Mouse (Mus musculus): ENCODE data around the gene Ccer2. TPM values are rescaled to one million over a fixed set of nuclear protein-coding genes. Genes with fewer than 3 reads are reported as not detected.
A peak's percentile ranks its signal among the peaks of the same experiment; 100 is the strongest.

The Ccer2 gene
- 0.78 and 0.88 TPM in 2 replicates for polyA plus RNA-seq (2015; fragmentation: Nextera tagmentation; extraction: Ambion mirVana)

DNA sequence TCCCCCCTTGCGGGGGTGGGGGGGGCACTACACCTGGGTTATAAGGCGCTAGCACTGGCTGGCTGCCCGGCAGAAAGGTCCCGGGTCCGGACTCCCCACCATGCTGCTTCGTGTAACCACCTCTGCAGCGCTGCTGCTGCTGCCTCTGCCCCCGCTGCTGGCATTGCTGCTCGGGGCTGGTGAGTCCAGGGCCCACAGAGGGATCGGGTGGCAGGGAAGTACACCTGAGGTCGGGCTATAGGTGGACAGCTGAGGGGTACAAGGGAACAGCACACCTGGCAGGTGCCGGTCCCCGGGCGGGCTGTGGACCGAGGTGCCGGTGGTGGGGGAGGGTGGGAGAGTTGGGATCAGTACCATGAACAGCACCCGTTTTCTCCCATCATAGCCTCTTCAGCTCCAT lies at the start of gene Ccer2:
Gene Ccer2, plus strand, starts transcription at position 96 of the 400 bp plus-strand sequence.
- Histone ChIP-seq H3K27me3 (replicated peaks) (peaks cover 16% of the 10 kb centered on the region), H3K9ac (replicated peaks) (peak within 1 kb of the TSS; percentile 24; the same call in 1 of the 2 replicates), H3K36me3 (peaks cover 32% of the 10 kb centered on the region), H3K4me1 (peaks cover 9% of the 10 kb centered on the region), H3K27ac (replicated peaks) (no peak within 1 kb of the TSS), H3K4me3 (replicated peaks) (peak within 1 kb of the TSS; percentile 20), H3K9me3 (replicated peaks) (no peaks in the 10 kb centered on the region), H3K4me2 (peak within 1 kb of the TSS; percentile 54)
- ATAC-seq (ENCODE audit: low FRiP score), result no peak
- WGBS, result 5% methylated on average over 17 of the region's 17 CpGs

DNA sequence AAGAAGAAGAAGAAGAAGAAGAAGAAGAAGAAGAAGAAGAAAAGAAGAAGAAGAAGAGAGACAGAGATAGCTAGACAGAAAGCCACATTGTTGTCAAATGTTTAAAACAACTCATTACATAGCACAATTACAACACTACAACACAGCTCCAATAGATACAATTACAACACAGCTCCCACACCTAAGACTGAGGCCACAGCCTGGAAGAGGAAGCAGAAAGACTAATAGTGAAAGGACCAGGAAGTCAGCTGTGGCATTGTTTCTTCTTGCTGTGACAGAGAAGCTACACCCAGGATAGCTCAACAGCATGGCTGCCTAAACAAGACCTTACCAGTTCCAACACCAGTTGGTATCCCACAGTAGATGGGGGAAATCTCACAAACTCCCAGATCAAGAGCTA lies 46.5 kb upstream of the Ccer2 start:
- Histone ChIP-seq H3K27me3 (replicated peaks) (no peaks in the 10 kb centered on the region; the same call in 1 of the 2 replicates), H3K4me2 (no peak overlapping the region), H3K4me1 (0 out of 2 replicates have a peak, but pooled peaks cover 3% of the 10 kb centered on the region), H3K9me3 (replicated peaks) (no peaks in the 10 kb centered on the region), H3K36me3 (no peaks in the 10 kb centered on the region), H3K27ac (replicated peaks) (no peak overlapping the region), H3K4me3 (replicated peaks) (no peak overlapping the region), H3K9ac (replicated peaks) (no peak overlapping the region)
- no peak for ATAC-seq (ENCODE audit: low FRiP score)

DNA sequence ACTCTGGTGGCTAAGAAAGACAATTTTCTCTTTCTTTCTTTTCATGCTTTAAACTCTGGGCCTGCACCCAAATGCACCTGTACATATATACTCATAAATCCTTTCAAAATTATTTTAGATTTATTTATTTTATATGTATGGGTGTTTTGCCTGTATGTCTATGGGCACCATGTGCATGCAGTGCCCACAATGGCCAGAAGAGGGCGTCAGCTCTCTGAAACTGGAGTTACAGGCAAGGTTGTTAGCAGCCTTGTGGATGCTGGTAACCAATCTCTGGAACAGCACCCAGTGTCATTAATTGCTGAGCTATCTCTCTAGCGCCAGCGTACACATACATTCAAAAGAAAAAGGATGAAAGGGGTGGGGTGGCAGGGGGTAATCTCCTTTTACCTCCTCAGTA lies 45.0 kb upstream of the Ccer2 start:
- no peak for ATAC-seq (ENCODE audit: low FRiP score)

DNA sequence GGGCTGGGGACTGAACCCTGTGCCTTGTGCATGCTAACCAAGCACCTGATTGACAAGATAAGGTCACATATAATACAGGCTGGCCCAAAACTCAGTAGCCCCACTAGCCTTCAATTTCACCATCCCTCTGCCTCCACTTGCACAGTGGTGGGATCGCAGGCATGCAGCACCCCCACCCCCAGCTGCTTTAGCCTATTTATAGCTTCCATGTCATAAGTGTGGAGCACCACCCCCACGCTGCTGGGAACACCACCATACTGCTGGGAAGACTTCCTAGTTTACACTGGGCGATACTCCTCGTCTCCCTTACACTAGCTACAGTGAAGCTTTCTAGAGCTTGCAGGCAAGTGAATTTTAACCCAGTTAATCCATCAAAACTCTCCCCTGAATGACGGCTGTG lies 41.3 kb upstream of the Ccer2 start:
- H3K4me2 ChIP-seq, result no peak overlapping the region
- no peaks in the 10 kb centered on the region for H3K9me3 ChIP-seq (replicated peaks)
- H3K27ac ChIP-seq (replicated peaks), result no peak overlapping the region
- no peak overlapping the region for H3K4me3 ChIP-seq (replicated peaks)
- WGBS, result 80% methylated on average over 5 of the region's 5 CpGs
- H3K27me3 ChIP-seq (replicated peaks), result no peaks in the 10 kb centered on the region; the same call in 1 of the 2 replicates
- peaks cover 9% of the 10 kb centered on the region for H3K4me1 ChIP-seq
- ATAC-seq (ENCODE audit: low FRiP score), result no peak
- no peak overlapping the region for H3K9ac ChIP-seq (replicated peaks)
- no peaks in the 10 kb centered on the region for H3K36me3 ChIP-seq

More for the DNA sequence above, 45.0 kb upstream of the Ccer2 start:
- Histone ChIP-seq H3K4me2 (no peak overlapping the region), H3K36me3 (no peaks in the 10 kb centered on the region), H3K27me3 (replicated peaks) (no peaks in the 10 kb centered on the region; the same call in 1 of the 2 replicates), H3K4me1 (peaks cover 3% of the 10 kb centered on the region; the same call in 1 of the 2 replicates), H3K9me3 (replicated peaks) (no peaks in the 10 kb centered on the region), H3K4me3 (replicated peaks) (no peak overlapping the region), H3K9ac (replicated peaks) (no peak overlapping the region), H3K27ac (replicated peaks) (no peak overlapping the region)
- 67% methylated on average over 3 of the region's 3 CpGs for WGBS

DNA sequence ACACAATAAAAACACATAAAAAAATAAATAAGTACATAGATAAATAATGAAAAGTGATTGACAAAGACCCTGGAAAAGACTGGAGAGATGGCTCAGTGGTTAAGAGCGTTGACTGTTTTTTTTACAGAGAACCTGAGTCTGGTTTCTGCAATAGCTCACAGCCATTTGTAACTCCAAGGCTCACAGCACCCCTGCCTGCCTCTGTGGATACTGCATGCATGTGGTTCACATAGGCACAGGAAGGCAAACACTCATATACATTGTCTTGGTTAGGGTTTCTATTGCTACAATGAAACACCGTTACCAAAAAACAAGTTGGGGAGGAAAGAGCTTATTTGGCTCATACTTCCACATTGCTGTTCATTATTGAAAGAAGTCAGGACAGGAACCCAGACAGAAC lies 40.4 kb upstream of the Ccer2 start:
- Histone ChIP-seq H3K4me2 (peak overlapping the region; percentile 71; the same call in 1 of the 2 replicates), H3K27me3 (replicated peaks) (no peaks in the 10 kb centered on the region; the same call in 1 of the 2 replicates), H3K27ac (replicated peaks) (no peak overlapping the region), H3K36me3 (no peaks in the 10 kb centered on the region), H3K9me3 (replicated peaks) (no peaks in the 10 kb centered on the region), H3K9ac (replicated peaks) (no peak overlapping the region), H3K4me1 (peaks cover 8% of the 10 kb centered on the region), H3K4me3 (replicated peaks) (no peak overlapping the region)
- ATAC-seq (ENCODE audit: low FRiP score), result no peak
- 100% methylated on average over 2 of the region's 2 CpGs for WGBS

DNA sequence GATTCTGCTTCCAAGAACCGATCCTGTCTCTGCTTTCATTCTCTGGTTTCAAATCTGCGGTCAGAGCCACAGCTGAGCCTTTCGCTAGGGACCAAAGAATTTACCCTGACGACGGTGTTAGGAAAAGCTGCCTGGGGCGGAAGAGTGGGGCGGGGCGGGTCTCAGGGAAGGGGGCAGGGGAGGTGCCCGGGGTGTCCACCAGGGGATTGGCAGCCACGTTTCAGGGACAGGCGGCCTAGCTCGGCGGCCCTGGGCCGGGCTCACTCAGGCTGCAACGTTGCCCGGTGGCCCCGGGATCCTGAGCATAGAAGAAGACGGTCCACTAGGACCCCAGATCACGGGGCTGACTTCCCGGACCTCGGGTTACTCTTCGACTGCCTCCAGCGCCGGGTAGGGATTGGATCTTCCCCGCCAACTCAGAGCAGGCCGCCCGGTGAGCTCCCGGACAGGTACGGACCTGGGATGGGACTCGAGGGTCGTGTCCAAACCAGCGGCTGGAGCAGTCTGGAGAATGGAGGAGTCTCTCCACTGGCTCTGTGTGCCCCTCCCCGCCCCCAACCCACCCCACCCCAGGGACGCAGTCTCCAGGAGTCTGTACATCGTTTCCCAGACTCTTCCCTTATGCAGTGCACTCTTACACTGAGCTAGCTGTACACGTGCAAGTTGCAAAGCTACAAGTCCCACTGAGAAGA lies 39.2 kb upstream of the Ccer2 start, which contains the start of gene Fbxo17:
Gene Fbxo17, plus strand, starts transcription at position 215 of the 692 bp plus-strand sequence.
- Histone ChIP-seq H3K9ac (replicated peaks) (peak within 1 kb of the TSS; percentile 44), H3K4me3 (replicated peaks) (peak within 1 kb of the TSS; percentile 39), H3K9me3 (replicated peaks) (no peaks in the 10 kb centered on the region), H3K4me2 (peak within 1 kb of the TSS; percentile 71), H3K27ac (replicated peaks) (no peak within 1 kb of the TSS), H3K36me3 (no peaks in the 10 kb centered on the region), H3K4me1 (peaks cover 8% of the 10 kb centered on the region), H3K27me3 (replicated peaks) (no peaks in the 10 kb centered on the region)
- peak; percentile 57 for ATAC-seq (ENCODE audit: low FRiP score)
- WGBS, result 4% methylated on average over 32 of the region's 36 CpGs

DNA sequence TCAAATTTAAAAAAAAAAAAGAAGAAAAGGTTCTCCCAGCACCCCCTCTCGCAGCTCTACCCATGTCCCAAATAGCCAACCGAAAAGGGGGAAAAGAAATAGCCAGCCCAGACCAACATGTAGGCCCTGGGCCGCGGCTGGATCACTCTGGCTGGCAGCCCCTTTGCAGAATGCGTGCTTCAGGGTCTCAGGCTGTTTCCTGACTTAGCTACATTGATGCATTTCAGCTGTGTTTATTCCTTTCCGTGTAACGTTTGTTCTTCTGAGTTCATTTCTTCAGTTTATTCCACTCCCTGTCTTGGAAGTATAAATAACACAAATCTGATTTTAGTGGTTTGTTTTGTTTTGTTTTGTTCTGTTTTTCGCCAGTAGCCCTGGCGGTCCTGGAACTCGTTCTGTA lies 38.2 kb upstream of the Ccer2 start:
- H3K4me2 ChIP-seq, result no peak overlapping the region
- no peak for ATAC-seq (ENCODE audit: low FRiP score)
- H3K27me3 ChIP-seq (replicated peaks), result no peaks in the 10 kb centered on the region
- no peak overlapping the region for H3K4me3 ChIP-seq (replicated peaks)
- no peaks in the 10 kb centered on the region for H3K36me3 ChIP-seq
- H3K9me3 ChIP-seq (replicated peaks), result no peaks in the 10 kb centered on the region
- H3K4me1 ChIP-seq, result peaks cover 8% of the 10 kb centered on the region
- WGBS, result 87% methylated on average over 10 of the region's 10 CpGs
- no peak overlapping the region for H3K9ac ChIP-seq (replicated peaks)
- H3K27ac ChIP-seq (replicated peaks), result no peak overlapping the region

DNA sequence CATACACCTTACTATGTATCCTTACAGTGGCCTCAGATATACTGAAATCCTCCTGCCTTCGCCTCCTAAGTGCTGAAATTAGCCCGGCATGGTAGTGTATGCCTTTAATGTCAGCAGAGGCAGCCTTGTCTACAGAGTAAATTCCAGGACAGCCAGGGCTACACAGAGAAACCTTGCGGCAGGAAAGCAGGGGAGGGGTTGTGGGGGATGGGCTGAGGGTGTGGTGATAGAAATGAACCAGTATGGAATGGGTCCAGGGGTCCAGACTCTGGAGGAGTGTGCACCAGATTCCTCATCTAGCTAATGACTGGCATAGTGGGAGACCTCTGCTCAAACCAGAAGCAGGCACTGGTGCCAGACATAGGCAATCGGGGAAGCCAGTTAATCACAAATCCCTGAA lies 36.8 kb upstream of the Ccer2 start:
- Histone ChIP-seq H3K9me3 (replicated peaks) (no peaks in the 10 kb centered on the region), H3K27ac (replicated peaks) (no peak overlapping the region), H3K4me2 (no peak overlapping the region), H3K27me3 (replicated peaks) (no peaks in the 10 kb centered on the region), H3K4me1 (peaks cover 8% of the 10 kb centered on the region), H3K36me3 (no peaks in the 10 kb centered on the region), H3K4me3 (replicated peaks) (no peak overlapping the region), H3K9ac (replicated peaks) (no peak overlapping the region)
- ATAC-seq (ENCODE audit: low FRiP score), result no peak
- 59% methylated on average over 4 of the region's 4 CpGs for whole genome bisulfite sequencing

DNA sequence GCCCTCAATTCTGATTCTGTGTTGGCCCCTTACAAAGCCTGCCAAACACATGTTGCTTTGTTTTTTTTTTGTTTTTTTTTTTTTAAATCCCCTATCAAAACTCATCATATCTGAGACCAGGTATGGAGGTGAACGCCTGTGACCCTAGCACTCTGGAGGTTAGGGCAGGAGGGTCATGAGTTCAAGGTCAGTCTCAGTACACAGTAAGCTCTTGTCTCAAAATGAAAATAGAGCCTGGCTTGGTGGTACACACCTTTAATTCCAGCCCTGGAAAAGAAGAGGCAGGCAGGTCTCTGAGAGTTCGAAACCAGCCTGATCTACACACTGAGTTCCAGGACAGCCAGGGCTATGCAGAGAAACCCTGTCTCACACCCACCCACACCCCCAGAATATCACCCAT lies 36.3 kb upstream of the Ccer2 start:
- Histone ChIP-seq H3K4me2 (no peak overlapping the region), H3K4me1 (peaks cover 8% of the 10 kb centered on the region), H3K27ac (replicated peaks) (no peak overlapping the region), H3K9me3 (replicated peaks) (no peaks in the 10 kb centered on the region), H3K27me3 (replicated peaks) (no peaks in the 10 kb centered on the region), H3K36me3 (no peaks in the 10 kb centered on the region), H3K9ac (replicated peaks) (no peak overlapping the region), H3K4me3 (replicated peaks) (no peak overlapping the region)
- 91% methylated on average over 2 of the region's 2 CpGs for WGBS
- no peak for ATAC-seq (ENCODE audit: low FRiP score)

DNA sequence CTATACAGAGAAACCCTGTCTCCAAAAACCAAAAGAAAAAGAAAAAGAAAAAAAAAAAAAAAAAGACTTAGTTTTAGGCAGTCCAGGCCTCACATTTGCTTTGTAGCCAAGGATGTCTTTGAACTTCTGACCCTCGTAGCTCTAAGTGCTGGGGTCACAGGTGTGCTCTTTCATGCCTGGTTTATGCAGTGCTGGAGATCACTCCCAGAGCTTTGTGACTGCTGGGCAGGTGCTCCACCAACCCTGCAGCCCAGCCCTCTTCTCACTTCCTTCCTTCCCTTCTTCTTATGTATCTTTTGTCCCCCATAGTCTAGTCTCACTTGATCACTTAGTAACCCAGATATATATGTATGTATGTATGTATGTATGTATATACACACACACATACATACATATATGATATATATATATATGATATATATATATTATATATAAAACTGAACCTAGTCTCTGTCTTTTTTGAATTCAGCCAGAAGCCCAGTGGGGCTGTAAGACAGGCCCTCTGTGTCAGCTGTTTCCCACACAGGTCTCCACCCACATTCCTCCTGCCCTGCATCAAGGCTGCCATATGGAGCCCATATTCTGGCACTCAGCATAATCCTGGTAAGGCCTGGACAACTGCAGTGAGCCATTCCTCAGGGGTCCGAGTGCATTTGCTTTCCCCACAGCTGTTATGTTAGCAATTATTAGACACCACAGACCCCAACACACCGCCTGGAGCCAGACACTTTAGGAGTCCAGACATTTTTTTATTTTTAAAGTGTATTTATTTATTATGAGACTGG lies 35.0 kb upstream of the Ccer2 start:
- no peaks in the 10 kb centered on the region for H3K36me3 ChIP-seq
- H3K4me3 ChIP-seq (replicated peaks), result no peak overlapping the region
- H3K9me3 ChIP-seq (replicated peaks), result no peaks in the 10 kb centered on the region
- H3K4me1 ChIP-seq, result peaks cover 8% of the 10 kb centered on the region
- H3K9ac ChIP-seq (replicated peaks), result no peak overlapping the region
- WGBS, result 52% methylated on average over 3 of the region's 3 CpGs
- H3K4me2 ChIP-seq, result no peak overlapping the region
- no peak overlapping the region for H3K27ac ChIP-seq (replicated peaks)
- no peaks in the 10 kb centered on the region for H3K27me3 ChIP-seq (replicated peaks)
- no peak for ATAC-seq (ENCODE audit: low FRiP score)

DNA sequence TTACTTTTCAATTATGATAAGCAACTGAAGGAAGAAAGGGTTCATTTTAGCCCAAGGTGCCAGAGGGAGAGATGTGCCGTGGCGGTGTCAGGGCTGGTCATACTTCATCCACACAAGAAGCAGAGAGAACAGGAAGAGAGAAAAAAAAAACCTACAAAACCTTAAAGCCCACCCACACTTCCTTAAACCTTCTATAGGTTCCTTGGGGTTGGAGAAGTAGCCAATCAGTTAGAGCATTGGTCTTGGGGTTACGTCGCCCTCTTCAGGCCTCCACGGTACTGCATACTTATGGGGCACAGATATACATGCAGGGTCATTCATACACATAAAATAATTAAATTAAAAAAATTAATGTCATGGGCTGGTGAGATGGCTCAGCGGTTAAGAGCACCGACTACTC lies 33.9 kb upstream of the Ccer2 start:
- Histone ChIP-seq H3K9me3 (replicated peaks) (no peaks in the 10 kb centered on the region), H3K27me3 (replicated peaks) (no peaks in the 10 kb centered on the region), H3K9ac (replicated peaks) (no peak overlapping the region), H3K4me2 (no peak overlapping the region), H3K4me3 (replicated peaks) (no peak overlapping the region), H3K4me1 (peaks cover 6% of the 10 kb centered on the region; the same call in 1 of the 2 replicates), H3K36me3 (no peaks in the 10 kb centered on the region), H3K27ac (replicated peaks) (no peak overlapping the region)
- ATAC-seq (ENCODE audit: low FRiP score), result no peak
- 95% methylated on average over 7 of the region's 7 CpGs for WGBS

DNA sequence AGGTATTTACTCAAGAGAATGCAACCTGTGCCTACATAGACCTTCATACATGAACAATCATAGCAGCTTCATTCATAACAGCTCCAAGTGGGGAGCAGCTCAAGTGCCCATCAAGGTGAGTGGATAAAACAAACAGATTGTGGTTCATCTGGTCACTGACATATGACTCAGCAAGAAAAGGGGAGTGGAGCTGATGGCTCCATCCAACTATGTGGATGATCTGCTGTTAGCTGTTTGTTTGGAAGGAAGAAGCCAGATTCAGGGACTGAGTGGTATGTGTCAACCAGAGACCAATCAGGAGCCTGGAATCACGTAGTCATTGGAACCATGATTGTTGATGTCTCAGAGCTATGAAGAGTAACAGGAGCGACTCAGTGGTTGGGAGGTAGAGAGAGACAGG lies 31.4 kb upstream of the Ccer2 start:
- H3K9me3 ChIP-seq (replicated peaks), result no peaks in the 10 kb centered on the region
- H3K27me3 ChIP-seq (replicated peaks), result no peaks in the 10 kb centered on the region
- WGBS, result 95% methylated on average over 2 of the region's 2 CpGs
- no peak overlapping the region for H3K4me3 ChIP-seq (replicated peaks)
- no peak overlapping the region for H3K4me2 ChIP-seq
- no peaks in the 10 kb centered on the region for H3K36me3 ChIP-seq
- H3K9ac ChIP-seq (replicated peaks), result no peak overlapping the region
- ATAC-seq (ENCODE audit: low FRiP score), result no peak
- H3K27ac ChIP-seq (replicated peaks), result no peak overlapping the region
- H3K4me1 ChIP-seq, result peaks cover 13% of the 10 kb centered on the region
